Mouse (Mus musculus) adrenal gland, postnatal 36 days (tissue): ENCODE data around the gene Peak1. TPM values are rescaled to one million over a fixed set of nuclear protein-coding genes. Genes with fewer than 3 reads are reported as not detected.
A peak's percentile ranks its signal among the peaks of the same experiment; 100 is the strongest.

ENCODE experiments used
- DNase-seq, 2 experiments: peaks; one replicate each; pipeline ENCODE4 v3.0.0; 2021; ENCODE audit warnings: mixed read lengths in 1 of 2
- total RNA-seq, 2 experiments: library from RNA; stranded (reverse); gene quantifications; 2 replicates each; pipeline ENCODE4 v1.2.3; 2021

Gene Peak1
- total RNA-seq, 2 experiments from 2014 or later = 49.3 to 64.5 TPM

DNA sequence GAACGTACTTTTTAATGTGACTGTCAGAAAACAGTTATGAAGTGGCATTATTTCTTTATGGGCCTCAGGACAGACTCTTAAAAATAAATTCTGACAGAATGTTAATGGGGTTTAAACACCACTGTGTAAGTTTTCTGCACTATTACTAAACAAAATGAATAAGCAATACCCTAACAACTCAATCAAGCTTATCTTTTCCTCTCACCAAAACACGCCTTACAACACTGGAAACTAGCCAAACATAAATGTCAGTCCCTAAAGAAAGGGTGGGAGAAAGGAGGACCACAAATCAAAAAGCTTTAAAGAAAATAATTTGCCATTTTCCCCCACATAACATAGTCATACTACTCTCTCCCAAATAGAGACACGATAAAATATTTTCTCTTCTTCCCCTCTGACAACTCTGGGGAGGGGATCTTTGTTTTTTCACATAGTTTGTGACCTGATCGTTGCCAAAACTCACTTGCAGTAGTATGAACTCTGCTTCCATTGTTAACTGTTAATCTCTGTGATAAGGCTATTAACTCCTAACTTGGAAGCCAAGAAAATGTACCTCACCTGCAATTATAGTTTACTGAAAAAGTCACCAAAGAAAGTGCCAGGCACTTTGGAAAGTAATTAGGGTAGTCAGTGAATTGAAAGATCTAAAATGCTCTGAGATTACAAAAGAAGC lies 1.8 kb downstream of the Peak1 start:
- DNase-seq = no peak

DNA sequence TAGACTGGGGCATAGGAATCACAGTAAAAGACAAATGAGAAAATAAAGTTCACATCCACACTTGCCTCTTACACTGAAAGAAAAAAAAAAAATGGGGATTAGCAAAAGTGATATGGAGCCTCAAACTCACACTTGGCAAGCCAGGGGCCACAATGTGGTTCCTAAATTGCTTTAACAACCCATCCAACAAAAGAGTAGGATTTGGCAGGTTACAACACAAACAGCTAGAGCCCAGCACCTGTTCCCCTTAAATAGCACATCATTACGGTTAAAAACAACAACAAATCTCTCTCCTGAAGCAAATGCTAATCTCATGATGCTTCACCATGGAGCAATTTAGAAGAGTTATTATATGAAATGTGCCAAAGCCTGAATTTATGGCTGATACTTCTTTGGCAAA lies 2.5 kb downstream of the Peak1 start:
- DNase-seq = no peak

DNA sequence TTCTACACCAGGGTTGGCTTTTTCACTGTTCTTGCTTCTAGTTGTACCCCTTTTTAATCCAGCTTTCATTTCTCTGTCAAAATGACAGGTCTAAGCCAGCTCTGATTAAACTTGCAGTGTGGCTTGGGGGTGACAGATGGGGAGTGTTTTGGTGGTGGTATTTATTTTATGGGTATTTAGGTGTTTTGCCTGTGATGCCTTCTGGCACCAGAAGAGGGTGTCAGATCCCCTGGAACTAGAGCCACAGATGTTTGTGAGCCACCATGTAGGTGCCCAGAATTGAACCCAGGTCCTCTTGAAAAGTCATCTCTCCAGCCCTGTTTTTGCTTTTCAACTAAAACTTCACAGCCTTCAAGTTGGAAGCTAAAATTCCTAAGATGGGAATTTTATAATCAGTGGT lies 3.5 kb downstream of the Peak1 start:
- DNase-seq = no peak

DNA sequence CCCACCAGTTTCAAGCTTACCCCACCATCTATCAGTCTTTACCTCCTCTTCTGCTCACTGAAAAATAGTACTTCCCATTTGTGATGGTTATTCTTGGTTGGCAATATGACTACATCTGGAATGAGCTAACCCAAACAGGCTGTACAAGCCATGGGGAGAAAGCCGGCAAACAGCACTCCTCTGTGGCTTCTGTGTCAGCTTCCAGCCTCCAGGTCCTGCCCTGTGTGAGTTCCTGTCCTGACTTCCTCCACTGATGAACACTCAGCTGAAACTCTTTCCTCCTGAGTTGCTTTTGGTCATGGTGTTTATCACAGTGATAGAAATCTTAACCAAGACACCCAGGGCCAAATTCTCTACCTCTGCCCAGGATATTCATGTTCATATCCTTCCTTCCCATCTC lies 5.2 kb downstream of the Peak1 start:
- DNase-seq = no peak

DNA sequence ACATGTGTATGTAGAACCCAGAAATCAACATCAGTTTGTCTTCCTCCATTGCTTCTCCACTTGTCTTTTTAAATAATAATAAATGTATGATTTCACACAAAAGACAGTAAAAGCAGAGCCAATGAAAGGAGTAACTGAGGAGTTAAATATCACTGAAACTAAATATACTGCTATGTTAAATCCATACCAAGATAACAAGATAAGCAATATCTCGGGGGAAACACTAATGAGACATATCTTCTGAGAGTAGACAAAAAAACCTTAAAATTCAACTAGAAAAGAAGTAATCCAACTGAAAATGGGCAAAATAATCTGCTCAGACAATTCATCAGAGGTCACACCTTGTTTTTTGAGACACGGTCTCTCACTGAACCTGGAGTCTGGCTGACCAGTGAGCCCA lies 7.9 kb downstream of the Peak1 start:
- no peak for DNase-seq

DNA sequence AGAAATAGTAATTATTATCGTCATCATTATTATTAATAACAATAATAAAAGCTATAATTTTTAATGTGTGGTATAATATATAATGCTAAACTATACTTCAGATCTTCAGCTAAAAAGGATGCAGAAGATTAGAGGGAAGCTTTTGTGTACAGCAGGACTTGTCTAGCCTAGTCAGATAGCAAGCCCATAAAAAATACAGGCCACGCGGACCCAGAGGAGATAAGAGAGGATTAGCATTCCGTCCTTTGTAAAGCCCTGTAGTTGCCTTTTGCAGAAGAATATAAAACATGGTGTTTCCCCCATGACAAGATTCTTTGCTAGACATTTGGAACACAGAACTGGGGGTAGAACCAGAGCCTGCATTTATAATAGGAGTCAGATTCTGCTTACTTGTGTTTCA lies 13.2 kb downstream of the Peak1 start:
- DNase-seq = no peak

DNA sequence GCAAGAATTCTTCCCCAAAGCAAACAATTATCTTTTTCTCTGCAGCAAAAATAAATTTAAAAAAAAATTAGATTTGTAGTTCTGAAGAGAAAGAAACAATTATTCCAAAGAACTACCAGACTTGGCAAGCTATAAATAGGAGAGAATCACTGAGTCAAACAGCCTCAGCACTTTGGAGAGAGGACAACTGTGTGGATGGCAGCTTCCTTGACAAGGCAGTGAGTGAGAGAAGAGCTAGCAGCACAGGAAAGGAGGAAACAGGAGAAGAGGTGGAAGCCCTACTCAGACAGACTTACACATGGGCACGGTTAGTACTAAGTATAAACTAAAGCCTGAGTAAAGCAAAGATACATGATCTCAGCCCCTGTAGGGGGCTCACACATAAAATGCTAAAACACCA lies 21.6 kb downstream of the Peak1 start:
- DNase-seq = no peak

DNA sequence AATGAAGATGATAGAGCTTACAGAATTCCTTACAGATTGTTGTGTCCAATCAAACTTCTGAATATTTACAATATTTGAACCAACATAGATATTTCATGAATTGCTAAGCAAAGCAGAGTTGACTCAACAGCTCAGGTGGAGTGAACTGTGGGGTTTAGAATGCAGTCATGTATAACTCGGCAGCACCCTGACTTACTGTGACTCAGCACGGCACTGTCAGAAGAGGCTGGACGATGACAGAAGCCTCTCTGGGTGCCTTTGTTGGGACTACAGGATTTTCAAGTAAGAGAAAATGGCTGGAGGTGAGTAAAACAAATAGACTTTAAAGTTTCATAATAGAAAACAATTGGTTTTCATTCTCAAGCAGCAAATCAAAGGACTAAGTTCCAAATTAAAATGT lies 25.0 kb downstream of the Peak1 start:
- peak; percentile 36 to 46 for DNase-seq

DNA sequence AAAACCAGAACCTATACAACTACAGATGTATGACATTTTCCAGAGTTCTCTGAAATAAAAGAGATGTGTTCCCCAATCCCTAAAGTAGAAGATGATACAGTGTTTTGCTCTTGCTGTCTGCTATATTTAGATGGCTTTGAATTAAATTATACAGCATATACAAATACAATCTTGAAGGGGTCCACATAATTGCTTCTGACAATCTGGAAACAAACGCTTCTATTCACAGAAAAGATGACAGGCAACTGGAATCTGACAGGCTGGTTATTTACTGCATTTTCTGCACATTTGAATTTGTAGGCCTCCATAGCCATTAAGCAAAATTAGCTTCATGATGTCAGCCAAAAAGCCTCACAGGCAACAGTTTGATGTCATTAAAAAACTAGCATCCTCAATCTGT lies 35.1 kb downstream of the Peak1 start:
- no peak for DNase-seq

DNA sequence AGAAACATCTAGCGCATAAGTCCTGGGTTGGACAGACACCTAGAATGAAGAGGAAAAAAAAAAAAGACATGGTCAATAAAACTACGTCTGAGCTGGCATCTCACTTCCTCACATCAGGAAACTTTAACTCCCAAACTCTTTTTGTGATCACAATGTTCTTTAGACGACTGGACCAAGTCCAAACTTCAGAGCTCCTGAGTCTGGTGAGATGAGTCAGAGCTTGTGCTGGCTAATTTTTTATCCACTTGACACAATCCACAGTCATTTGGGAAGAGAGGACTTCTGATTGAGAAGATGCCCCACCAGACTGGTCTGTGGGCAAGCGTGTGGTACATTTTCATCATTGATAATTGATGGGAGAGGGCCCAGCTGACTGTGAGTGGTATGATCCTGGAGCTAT lies 43.5 kb downstream of the Peak1 start:
- DNase-seq = peak; percentile 14 to 60

DNA sequence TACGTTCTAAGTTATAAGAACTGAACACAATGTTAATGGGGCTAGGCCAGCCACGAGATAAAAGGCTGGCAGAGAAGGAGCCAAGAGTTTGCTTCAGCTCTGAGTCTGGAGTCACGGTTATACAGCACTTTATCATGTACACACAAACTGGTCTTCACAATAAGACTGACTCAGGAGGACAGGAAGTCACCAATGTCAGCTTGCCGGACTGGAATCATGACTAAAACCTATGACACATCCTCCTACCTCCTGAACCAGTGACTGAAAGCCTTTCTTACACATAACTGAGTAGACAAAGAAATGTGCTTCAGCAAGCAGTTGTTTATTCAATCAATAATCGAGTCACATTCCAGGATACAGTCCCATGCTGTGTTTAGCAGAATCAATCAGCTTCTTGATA lies 47.2 kb downstream of the Peak1 start:
- DNase-seq = peak; percentile 33 to 40

DNA sequence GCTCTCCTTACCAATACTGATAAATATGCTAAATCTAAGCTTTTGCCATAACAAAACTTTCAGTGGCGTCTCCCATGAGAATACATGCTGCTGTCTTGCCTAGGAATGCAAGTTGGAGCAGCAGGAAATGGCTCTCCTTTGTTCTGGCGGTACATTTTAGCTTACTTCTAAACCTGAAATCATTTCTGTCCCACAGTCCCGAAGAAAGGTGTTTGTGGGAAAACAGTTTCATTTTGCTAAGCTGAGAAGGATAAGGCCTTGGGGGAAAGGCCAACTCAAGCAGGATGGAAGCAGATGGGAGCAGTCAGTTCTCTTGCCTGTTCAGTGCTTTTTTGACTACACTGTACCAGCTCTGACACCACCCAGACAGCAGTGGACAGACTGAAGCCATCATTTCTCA lies 49.1 kb downstream of the Peak1 start:
- DNase-seq = peak in 1 of 2 experiments; percentile 6

DNA sequence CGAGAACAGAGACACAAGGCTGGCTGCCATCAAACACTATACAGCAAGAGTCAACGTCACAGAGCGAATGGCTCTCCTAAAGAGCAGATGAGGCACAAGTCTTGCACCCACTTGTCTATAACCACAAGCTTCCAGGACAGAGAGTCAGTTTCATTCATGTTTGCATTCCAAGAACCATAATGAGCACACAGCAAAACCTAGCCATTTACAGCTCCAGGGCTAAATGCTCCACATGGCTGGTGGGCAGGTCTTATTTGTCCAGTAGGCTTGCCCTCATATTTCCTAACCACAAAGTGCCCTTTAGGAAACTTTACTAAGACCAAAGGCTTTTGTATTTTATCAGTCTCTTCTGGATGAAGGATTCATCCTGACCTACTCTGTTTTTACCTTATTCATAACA lies 54.6 kb downstream of the Peak1 start:
- DNase-seq = no peak

DNA sequence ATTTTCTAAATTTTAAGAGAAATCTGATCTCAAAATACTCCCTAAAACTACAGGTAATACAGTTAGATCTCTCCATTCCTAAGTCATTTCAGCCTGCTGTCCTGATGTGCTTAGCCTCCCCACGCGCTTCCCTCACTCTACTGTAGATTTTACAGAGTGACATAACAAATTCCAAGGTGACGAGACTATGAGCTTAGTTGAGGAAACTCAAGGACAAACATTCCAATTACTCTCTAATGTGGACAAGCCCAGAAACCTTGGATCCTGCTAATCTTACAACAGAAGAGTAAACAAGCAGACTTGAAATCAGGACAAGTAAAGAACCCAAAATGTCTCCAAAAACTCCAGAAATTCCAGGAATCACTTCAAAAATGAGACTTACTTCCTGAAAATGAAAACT lies 58.6 kb downstream of the Peak1 start:
- DNase-seq = no peak

DNA sequence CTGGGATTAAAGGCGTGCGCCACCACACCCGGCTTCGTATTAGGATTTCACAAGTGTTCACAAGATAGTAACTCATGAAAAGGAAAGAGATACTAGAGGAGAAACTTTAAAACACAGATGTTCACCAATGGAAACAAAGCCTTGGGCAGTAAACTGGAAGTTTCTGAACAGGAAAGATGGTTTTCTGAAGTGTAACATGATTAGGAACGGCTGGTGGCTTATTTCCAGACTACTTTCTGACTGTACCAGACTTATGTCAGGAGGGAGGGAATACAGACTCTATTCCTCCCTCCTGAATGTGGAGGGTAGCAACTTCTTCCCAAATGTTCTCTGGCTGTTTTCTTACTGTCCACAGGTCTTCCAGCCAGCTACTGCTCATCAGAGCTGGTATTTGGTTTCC lies 62.7 kb downstream of the Peak1 start:
- DNase-seq = no peak

DNA sequence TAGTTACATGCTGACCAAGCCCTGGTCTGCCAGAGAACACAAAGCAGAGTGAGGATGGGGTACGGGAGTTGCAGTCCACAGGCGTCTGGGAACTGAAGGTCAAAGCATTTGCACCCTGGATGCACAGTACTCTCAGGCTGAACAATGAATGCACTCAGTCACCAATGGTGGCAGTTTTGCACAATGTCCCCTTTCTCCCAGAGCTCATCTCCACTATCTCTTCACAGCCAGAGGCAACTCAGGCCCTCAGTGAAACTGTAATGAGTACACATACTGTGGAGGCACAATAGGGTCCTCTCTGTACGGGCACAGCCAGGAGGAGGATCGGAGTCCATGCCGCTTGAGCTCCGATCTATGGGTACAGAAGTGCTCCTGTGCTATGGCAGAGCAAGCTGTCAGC lies 71.5 kb downstream of the Peak1 start:
- no peak for DNase-seq

DNA sequence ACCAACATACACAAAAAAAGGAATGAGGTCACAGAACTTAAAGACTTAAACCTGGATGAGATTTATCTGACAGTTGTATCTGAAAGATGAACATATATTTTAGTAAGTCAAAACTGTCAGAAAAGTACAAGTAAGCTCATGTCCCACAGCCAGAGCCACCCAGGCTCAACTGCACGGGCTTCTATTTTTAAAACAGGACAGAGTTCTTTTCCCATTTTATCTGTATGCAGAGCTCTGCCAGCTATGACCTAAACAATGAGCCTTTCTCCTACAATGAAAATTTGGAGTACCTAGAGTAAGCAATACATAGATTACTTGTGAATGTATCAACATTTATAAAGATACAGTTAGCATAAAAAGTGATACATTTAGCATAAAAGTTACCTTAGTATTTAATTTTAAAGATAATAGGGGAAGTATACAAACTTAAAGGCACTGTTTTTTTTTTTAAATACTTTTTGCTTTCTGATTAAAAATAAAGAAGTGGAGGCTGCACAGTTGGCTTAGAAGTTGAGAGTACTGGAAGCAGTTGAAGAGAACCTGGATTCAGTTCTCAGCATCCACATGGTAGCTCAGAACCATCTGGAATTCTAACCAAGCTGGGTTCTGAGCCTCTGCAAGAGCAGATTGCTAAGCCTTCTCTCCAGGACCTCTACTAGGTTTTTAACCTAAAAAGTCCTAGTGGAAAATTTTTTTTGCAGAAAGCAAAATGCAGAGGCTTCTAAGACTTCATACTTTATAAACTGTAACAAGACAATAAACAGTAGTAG lies 78.3 kb downstream of the Peak1 start:
- DNase-seq = no peak

DNA sequence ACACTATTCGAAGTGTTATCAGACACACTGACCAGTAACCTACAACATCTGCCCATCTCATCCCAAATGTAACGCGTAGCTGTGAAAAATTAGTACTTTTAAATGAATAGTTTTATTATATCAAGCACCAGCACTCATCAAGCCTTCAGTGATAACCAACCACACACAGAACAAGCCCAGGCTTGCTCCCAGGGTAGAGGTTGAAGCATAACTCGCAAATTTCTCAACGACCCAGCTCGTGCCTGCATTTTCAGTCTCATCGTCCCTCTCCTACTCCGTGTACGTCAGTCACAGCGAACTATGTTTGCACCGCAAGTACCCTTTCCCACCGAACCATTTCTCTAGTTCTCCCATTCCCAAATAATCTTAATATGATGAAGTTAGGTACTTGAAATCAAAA lies 83.5 kb downstream of the Peak1 start:
- DNase-seq = no peak

DNA sequence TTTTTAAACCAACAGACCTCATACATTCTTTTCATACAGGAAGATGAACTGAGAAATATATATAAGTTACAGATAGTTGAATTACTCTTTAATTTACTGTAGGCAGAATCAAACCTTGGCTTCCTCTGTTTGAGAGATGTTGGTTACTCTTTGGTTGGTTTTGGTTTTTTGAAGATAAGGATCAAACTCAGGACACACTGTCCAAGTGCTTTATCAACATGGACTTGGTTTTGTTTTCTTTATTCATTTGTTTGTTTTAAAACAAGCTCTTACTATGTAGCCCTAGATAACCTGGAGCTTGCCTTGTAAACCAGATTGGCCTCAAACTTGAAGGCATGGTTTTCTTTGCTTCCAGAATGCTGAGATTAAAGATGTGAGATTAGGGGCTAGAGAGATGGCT lies 85.1 kb downstream of the Peak1 start:
- no peak for DNase-seq

DNA sequence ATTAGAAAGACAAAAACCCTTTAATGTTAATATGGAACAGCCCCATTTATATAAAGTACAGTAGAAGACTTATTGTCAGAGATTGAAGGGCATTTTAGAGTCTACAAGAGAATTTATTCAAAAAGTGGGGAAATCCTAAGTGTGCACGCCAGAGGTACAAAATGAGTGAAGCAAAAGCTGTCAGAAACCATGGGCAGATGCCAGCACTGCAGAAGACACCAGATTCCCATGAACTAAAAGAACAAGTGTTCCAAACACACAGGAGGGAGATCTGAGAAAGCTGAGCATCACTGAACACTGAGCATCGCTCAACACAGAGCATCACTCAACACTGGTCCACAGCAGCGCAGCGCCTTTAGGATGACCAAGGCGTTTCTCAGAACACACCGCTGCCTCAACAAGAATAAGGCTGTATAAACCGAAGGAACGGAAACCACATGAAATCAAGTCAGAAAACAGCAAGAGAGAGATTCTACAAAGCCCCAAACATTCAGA lies 91.3 kb downstream of the Peak1 start:
- no peak for DNase-seq

DNA sequence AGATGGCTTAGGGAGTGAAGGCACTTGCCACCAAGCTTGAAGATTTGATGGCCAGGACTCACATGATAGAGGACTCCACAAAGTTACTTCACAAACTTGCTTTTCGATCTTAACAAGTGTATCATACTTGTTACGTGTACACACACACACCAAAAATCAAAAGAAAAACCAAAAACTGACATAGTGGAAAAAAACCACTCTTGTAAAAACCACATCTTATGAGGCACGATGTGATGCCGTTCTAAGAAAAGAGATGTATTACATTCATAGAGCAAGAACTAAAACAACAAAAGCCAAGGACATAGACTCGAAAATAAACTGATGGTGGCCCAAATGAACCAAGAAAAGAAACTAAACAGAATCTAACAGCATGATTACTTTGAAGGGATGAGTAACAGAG lies 92.1 kb downstream of the Peak1 start:
- no peak for DNase-seq

DNA sequence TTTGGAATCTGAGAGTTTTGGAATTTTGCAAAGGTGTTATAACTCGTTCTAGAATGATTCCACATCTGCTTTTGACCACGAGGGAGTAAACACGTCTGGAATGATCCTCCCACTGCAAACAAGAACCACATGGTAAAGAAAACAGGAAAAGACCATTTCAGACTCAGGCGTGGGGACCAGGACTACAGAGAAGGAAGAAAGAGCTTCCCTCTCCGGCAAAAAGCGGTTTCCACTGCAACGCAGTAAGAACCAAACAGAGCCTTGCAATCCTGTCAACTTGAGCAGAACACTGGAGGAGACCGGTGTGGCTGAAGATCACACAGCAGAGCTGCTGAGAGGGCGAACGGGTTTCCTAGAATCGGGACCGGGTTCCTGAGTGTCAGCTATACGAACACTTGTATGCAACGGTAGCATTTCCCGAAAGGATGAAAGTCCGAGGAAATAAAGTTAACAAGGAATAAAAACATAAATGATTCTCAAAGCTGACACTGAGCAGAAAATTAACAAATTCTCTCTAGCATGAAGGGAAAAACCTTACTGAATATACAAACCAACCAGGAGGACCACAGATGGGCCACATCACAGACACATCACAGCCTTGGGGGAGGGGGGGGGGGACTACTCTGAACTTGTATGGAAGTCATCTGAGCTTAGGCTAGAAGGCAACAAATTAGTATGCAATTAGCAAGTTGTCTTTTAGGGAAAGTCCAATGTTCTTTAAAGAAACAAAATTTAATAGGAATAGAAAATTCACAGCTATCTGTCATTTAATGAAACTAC lies 93.1 kb downstream of the Peak1 start:
- no peak for DNase-seq

DNA sequence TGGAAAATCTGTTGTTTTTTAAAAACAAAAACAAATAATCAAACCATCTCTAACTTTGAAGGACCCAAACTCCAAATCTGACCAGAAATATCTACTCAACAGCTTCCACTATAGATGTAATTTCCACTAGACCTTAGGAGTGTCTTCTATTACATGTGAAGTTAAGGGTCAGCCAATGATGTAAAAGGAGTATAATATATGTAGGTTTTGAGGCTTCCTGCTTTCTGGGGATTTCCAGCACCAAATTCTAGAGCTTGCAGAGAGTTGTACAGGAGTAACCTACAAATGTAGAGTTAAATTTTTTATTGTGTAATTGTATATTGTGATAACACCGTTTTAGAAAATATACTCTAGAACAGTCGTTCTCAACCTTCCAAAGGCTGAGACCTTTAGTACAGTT lies 96.6 kb downstream of the Peak1 start:
- no peak for DNase-seq
